Mouse (Mus musculus): Measurements from ENCODE around the gene Gap43. TPM values are rescaled to one million over a fixed set of nuclear protein-coding genes. Genes with fewer than 3 reads are reported as not detected.
"Not testable (repeated sequence)": the region's sequence is repeated elsewhere in the genome, so short reads cannot be mapped to it uniquely, and the experiment has no call there.

Gap43 gene
- polyA plus RNA-seq (2012; ENCODE audit: insufficient read depth, low replicate concordance) = 0.10 TPM in 1 of 2 replicates, not detected in the other

- H3K27me3 ChIP-seq (replicated peaks) = peaks cover 31% of the 10 kb centered on the region
- no peaks in the 10 kb centered on the region for H3K9me3 ChIP-seq
- TF ChIP-seq GATA1 (IDR thresholded peaks at IDR 0.05; ENCODE audit: borderline replicate concordance, low read length) = no peak
- TF ChIP-seq FLI1 (IDR thresholded peaks at IDR 0.05; ENCODE audit: low read length) = no peak
- no peaks in the 10 kb centered on the region for H3K36me3 ChIP-seq (replicated peaks; ENCODE audit: low read length)
- peaks cover 6% of the 10 kb centered on the region for H3K4me1 ChIP-seq
- H3K4me3 ChIP-seq (replicated peaks) = no peak within 1 kb of the TSS
Observed at GRCm38 (mm10) chr16:42340021-42340768, at the start of gene Gap43. Gene Gap43 (minus strand): TSS chr16:42340651.

GRCm38 (mm10) chr16:42381328-42381838 lies 40.9 kb upstream of the Gap43 start:
- Histone ChIP-seq H3K4me3 (replicated peaks) (no peak overlapping the region), H3K4me1 (no peaks in the 10 kb centered on the region; the same call in 1 of the 2 replicates), H3K36me3 (replicated peaks; ENCODE audit: low read length) (no peaks in the 10 kb centered on the region), H3K27me3 (replicated peaks) (no peaks in the 10 kb centered on the region), H3K9me3 (0 out of 2 replicates have a peak, but pooled peaks cover 5% of the 10 kb centered on the region)
- no peak for TF ChIP-seq FLI1 (IDR thresholded peaks at IDR 0.05; ENCODE audit: low read length)
- no peak for TF ChIP-seq GATA1 (IDR thresholded peaks at IDR 0.05; ENCODE audit: borderline replicate concordance, low read length)

DNA sequence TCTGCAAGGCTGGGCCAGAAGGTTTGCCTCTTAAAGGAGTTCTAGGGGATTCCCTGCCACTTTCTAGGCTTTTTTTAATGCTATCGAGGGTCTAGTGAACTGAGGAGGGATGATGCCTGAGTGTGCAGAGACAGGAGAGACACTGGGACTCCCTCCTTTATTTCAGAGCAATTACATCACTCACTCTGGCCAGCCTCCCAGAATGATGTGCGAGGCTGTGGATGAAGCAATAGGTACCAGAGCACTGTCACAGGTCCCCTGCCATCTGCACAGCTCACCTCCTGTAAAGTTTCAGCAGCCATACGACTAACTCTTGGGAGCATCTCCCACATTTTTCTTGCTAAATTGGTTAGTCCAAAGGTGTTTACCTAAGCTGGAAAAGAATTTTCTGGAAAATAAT lies 40.2 kb upstream of the Gap43 start:
- 0 out of 2 replicates have a peak, but pooled peaks cover 5% of the 10 kb centered on the region for H3K9me3 ChIP-seq
- H3K36me3 ChIP-seq (replicated peaks; ENCODE audit: low read length) = no peaks in the 10 kb centered on the region
- H3K27me3 ChIP-seq (replicated peaks) = no peaks in the 10 kb centered on the region
- TF ChIP-seq FLI1 (IDR thresholded peaks at IDR 0.05; ENCODE audit: low read length) = no peak
- no peak for TF ChIP-seq GATA1 (IDR thresholded peaks at IDR 0.05; ENCODE audit: borderline replicate concordance, low read length)
- H3K4me1 ChIP-seq = no peaks in the 10 kb centered on the region
- H3K4me3 ChIP-seq (replicated peaks) = no peak overlapping the region

DNA sequence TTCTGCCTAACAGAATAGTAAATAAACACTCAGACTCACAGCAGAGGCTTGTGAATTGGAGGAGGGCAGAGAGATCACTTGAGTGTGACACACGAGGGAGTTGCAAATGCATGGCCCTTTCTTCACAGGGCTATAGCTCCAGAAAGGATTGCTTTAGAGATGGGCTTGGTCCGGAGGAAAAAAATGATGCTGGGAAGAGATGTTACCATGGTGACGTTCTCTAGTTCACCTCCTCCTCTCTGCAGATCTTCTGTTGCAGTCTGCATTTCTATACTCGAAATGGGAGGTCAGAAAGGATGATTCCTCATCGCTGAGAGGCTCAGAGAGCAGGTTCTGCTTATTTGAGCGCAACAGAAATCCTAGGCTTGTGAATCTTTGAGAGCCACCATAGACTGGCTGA lies 29.7 kb upstream of the Gap43 start:
- peaks cover 4% of the 10 kb centered on the region; the same call in 1 of the 2 replicates for H3K4me1 ChIP-seq
- no peak overlapping the region for H3K4me3 ChIP-seq (replicated peaks)
- H3K36me3 ChIP-seq (replicated peaks; ENCODE audit: low read length) = no peaks in the 10 kb centered on the region
- TF ChIP-seq GATA1 (IDR thresholded peaks at IDR 0.05; ENCODE audit: borderline replicate concordance, low read length) (no peak), FLI1 (IDR thresholded peaks at IDR 0.05; ENCODE audit: low read length) (no peak)
- H3K9me3 ChIP-seq = peaks cover 7% of the 10 kb centered on the region
- no peaks in the 10 kb centered on the region for H3K27me3 ChIP-seq (replicated peaks)

- Histone ChIP-seq H3K36me3 (replicated peaks; ENCODE audit: low read length) (no peaks in the 10 kb centered on the region), H3K9me3 (peaks cover 7% of the 10 kb centered on the region), H3K4me1 (peaks cover 4% of the 10 kb centered on the region; the same call in 1 of the 2 replicates), H3K27me3 (replicated peaks) (no peaks in the 10 kb centered on the region), H3K4me3 (replicated peaks) (no peak overlapping the region)
- TF ChIP-seq FLI1 (IDR thresholded peaks at IDR 0.05; ENCODE audit: low read length) = no peak
Observed at GRCm38 (mm10) chr16:42369346-42369745, 28.9 kb upstream of the Gap43 start.

DNA sequence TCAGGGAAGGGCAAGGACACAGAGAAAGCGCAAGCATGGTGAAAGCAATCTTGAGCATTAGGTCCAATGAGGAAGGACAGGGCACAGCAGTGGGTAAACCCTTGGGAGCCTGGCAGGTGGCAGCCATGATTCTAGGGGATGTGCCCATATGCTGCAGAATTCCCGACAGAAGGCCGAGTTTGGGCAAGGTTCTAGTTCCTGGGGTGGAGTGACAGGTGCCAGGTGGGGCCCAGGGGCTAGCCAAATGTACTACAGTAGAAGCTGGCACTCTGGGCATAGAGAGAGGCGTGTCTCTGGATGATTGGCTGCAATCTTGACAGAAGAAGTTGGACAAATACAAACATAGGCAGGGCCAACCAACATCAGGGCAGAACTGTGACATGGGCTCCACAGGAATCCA lies 19.6 kb upstream of the Gap43 start:
- H3K27me3 ChIP-seq (replicated peaks) = no peaks in the 10 kb centered on the region

DNA sequence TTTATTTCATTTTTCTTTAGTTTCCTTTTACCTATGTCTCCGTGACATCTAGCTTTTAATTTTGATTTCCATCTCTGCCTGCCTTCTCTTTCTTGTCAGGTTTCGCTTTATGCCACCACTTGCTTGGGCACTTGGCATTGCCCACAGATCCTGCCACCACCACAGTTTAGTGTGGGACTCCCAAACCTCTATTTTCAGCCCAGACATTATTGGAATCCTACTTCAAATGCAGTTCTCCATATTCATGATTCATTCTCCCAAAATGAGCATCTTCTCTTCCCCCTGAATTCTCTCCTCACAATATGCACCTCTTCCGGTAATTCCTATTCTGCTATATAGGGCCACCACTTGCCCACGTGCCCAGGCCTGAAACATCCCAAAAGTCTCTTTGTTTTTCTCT lies 17.6 kb upstream of the Gap43 start:
- Histone ChIP-seq H3K4me1 (no peaks in the 10 kb centered on the region), H3K36me3 (replicated peaks; ENCODE audit: low read length) (no peaks in the 10 kb centered on the region), H3K4me3 (replicated peaks) (no peak overlapping the region), H3K27me3 (replicated peaks) (no peaks in the 10 kb centered on the region), H3K9me3 (peaks cover 6% of the 10 kb centered on the region; the same call in 1 of the 2 replicates)
- TF ChIP-seq GATA1 (IDR thresholded peaks at IDR 0.05; ENCODE audit: borderline replicate concordance, low read length) (no peak), FLI1 (IDR thresholded peaks at IDR 0.05; ENCODE audit: low read length) (no peak)

More for the DNA sequence above, 19.6 kb upstream of the Gap43 start:
- H3K4me1 ChIP-seq = no peaks in the 10 kb centered on the region
- TF ChIP-seq GATA1 (IDR thresholded peaks at IDR 0.05; ENCODE audit: borderline replicate concordance, low read length) (no peak), FLI1 (IDR thresholded peaks at IDR 0.05; ENCODE audit: low read length) (no peak)
- peaks cover 6% of the 10 kb centered on the region; the same call in 1 of the 2 replicates for H3K9me3 ChIP-seq
- no peak overlapping the region for H3K4me3 ChIP-seq (replicated peaks)
- H3K36me3 ChIP-seq (replicated peaks; ENCODE audit: low read length) = no peaks in the 10 kb centered on the region

GRCm38 (mm10) chr16:42350076-42350475 lies 9.6 kb upstream of the Gap43 start:
- TF ChIP-seq GATA1 (IDR thresholded peaks at IDR 0.05; ENCODE audit: borderline replicate concordance, low read length) (no peak), FLI1 (IDR thresholded peaks at IDR 0.05; ENCODE audit: low read length) (no peak)
- Histone ChIP-seq H3K4me1 (no peaks in the 10 kb centered on the region), H3K4me3 (replicated peaks) (no peak overlapping the region), H3K27me3 (replicated peaks) (no peaks in the 10 kb centered on the region), H3K9me3 (peaks cover 19% of the 10 kb centered on the region), H3K36me3 (replicated peaks; ENCODE audit: low read length) (no peaks in the 10 kb centered on the region)

DNA sequence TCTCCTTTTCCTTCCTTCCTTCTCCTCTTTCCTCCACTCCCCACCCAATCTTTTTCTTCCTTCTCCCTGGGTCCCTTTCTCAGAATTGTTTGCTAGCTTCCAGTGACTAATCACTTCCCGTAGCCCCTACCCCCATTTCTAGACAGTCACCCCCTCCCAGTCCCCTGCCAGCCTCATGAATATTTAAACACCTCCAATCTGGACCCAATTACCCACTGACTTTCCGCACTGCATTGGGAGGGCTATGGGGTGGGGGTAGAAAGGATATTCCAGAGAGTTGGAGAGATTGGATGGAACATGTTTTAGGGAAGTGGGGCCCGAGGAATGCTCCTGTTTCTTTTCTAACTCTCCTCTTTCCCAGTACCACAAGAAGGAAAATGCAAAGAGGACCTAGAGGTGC lies 414 bp upstream of the Gap43 start:
- not testable (repeated sequence) for H3K36me3 ChIP-seq (replicated peaks; ENCODE audit: low read length); H3K9me3 ChIP-seq; H3K4me1 ChIP-seq; H3K4me3 ChIP-seq (replicated peaks)
- H3K27me3 ChIP-seq (replicated peaks) = peaks cover 31% of the 10 kb centered on the region

DNA sequence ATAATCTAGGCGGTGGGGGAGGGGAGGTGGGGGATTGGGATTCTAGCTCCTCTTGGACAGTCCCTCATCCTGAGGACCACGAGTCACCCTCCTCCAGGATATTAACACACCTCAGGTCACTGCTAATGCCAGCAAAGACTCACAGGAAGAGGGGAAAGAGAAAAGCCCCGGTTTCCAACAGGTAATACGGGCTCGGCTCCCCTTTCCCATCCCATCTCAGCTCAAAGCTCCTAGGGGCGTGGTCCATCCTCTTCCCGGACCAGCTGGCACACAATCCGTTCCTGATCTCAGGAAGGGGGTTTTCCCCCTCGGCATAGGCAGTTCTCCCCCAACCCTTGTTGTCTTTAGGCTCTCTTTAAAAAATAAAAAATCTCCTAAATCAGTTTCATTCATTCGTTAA lies 939 bp downstream of the Gap43 start:
- Histone ChIP-seq H3K27me3 (replicated peaks) (peaks cover 31% of the 10 kb centered on the region), H3K4me3 (replicated peaks) (no peak overlapping the region), H3K4me1 (peaks cover 6% of the 10 kb centered on the region), H3K36me3 (replicated peaks; ENCODE audit: low read length) (no peaks in the 10 kb centered on the region), H3K9me3 (no peaks in the 10 kb centered on the region)
- no peak for TF ChIP-seq GATA1 (IDR thresholded peaks at IDR 0.05; ENCODE audit: borderline replicate concordance, low read length)
- TF ChIP-seq FLI1 (IDR thresholded peaks at IDR 0.05; ENCODE audit: low read length) = no peak

All from megakaryocyte, embryonic 14.5 days (primary cell).